In the genomic region with DNA sequence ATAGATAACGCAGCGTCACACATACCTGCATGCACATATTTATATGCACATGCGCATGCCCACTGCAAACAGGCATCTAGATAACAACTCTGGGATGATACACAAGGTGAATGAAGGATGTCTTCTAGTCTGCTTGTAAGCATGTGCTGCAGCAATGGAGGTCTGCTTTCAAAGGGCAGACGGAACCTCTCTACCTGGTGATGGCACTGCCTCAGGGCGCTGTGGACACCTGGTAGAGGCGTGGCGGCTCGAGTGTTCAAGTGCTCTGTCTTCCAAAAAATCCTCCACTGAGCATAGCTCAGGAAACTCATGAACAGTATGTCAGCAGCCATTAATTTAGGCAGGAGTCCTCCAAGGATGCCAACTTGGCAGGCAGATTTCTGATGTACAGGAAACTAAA, we compare ENCODE assay signal across 18 mouse cellular contexts. TPM values are rescaled to one million over a fixed set of nuclear protein-coding genes. Genes with fewer than 3 reads are reported as not detected.
"Had no signal": no experiment of that assay in that cellular context is flagged by ENCODE, and none has a peak within 500 bp of the region (broad histone marks: within the 10 kb centered on the region; RNA-seq: fewer than 3 reads in every experiment).

No protein-coding gene starts in this region.

- H3K4me3 ChIP-seq: limb, embryonic 10.5 days; limb, embryonic 13.5 days; liver, embryonic 12.5 days; liver, embryonic 15.5 days; lung, embryonic 15.5 days; midbrain, embryonic 12.5 days; midbrain, embryonic 15.5 days had no signal

- H3K4me1 ChIP-seq: limb, embryonic 10.5 days; limb, embryonic 13.5 days; lung, embryonic 15.5 days; midbrain, embryonic 12.5 days had no signal

- H3K27ac ChIP-seq: limb, embryonic 10.5 days; limb, embryonic 13.5 days; liver, embryonic 12.5 days; liver, embryonic 15.5 days; lung, embryonic 15.5 days; midbrain, embryonic 12.5 days; midbrain, embryonic 15.5 days had no signal

- H3K36me3 ChIP-seq: limb, embryonic 10.5 days; limb, embryonic 13.5 days; liver, embryonic 12.5 days; liver, embryonic 15.5 days; lung, embryonic 15.5 days; midbrain, embryonic 12.5 days; midbrain, embryonic 15.5 days had no signal

- H3K27me3 ChIP-seq: liver, embryonic 12.5 days; midbrain, embryonic 15.5 days had no signal

- H3K9ac ChIP-seq: limb, embryonic 13.5 days; liver, embryonic 12.5 days; liver, embryonic 15.5 days; lung, embryonic 15.5 days; midbrain, embryonic 12.5 days; midbrain, embryonic 15.5 days had no signal

- H3K9me3 ChIP-seq: limb, embryonic 10.5 days; limb, embryonic 13.5 days; liver, embryonic 12.5 days; liver, embryonic 15.5 days; lung, embryonic 15.5 days; midbrain, embryonic 12.5 days; midbrain, embryonic 15.5 days had no signal

- ATAC-seq: midbrain, embryonic 15.5 days had no signal

- H3K4me2 ChIP-seq: limb, embryonic 13.5 days; lung, embryonic 15.5 days; midbrain, embryonic 12.5 days; midbrain, embryonic 15.5 days had no signal

- DNase-seq: kidney, adult 18-20 months; kidney, adult 9 months; kidney, postnatal 14 days; kidney, postnatal 4 days; layer of hippocampus, postnatal 36 days; lung, adult 18-20 months; lung, postnatal 10 days; lung, postnatal 36 days; thymus, adult 18-20 months; thymus, postnatal 36 days had no signal

RNA-seq across cellular contexts. Expression of a gene that starts 22.2 kb away (rescaled TPM):
- polyA plus RNA-seq: liver, embryonic 12.5 days; liver, embryonic 15.5 days; small intestine, adult 2 months had no signal
